Mouse (Mus musculus) kidney, postnatal 14 days (tissue): ENCODE measurements around the gene Lpp.

ENCODE experiments used
- DNase-seq: peaks from one replicate; pipeline ENCODE4 v3.0.0; 2022; ENCODE audit warnings: mixed read lengths

The Lpp gene

DNA sequence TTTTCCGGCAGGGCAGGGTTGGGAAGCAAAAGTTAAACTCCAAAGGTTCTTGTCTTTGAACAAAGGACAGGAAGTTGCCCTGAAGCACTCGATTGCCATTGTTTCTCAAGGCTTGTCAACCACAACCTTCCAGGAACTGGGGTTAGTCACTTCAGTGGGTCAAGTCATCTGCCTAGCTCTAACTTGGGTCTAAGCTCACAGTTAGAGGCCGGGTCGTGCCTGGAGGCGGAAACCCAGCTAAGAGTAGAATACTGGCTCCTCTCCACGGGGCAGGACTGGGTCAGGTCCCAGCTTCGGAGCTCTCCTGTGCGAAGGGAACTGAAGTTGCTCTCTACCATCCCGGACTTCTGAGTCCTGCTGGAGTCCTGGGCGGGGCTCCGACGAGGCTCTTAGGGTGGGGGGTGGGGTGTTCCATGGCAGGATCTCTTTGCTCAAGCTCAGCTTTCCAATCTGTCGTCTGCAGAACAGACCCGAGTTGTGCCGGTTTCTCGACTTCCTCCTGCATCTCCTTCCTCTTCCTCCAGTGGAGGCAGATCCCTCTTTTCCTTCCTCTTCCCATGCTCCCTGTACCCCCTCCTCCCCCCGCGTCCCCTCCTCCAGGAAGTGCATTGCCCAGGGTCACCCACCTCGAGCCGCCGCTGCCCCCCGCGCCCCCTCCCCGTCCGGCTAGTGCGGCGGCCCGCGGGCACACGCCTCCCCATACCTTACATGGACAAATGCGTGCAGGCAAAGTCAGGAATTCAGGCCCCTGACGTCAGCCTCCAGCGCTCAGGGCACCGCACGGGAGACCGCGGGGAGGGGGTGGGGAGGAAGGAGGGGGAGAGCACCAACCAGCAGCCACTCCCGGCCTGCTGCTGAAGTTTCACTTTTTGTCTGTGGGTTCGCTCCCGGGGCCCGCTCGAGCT is at the start of gene Lpp:
Lpp (plus strand) TSS at position 857 of the 905 bp plus-strand sequence.
- DNase-seq: peak; percentile 88

DNA sequence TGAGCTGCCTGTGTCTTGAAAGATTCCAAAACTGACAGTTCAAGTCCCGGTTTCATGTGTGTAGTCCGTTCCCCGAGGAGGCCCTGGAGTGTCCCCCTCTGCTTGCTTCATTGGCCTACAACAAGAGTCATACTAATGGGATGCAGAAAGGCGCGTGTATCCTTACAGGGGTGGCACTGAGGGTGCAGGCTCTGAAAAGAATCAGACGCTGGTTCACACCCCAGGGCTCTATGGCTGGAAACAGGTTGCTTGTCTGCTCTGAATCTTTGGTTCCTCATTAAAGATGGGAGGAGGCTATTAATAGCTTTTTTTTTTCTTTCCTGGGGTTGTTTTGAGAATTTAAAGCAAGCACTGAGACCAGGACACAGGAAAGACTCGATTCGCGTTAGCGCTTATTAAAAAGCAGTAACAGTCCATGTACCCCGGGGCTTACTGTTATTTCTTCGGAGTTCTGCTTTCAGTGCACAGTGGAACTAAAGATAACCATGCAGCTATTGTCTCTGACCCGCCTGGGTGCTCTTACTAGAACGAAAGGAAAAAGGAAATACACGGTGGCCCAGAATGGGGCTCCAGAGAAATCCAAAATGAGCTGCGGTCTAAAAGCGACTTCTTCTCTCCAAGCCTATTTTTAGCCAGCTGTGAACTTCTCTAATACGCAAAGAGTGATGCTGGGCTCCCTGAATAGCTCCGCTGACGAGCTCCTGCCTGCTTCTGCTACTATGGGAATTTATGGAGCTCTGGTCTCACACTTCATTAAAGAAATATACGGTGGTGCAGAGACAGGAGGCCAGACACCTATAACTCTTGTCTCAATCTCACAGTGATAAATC is 45.5 kb upstream of the Lpp start:
- peak; percentile 19 for DNase-seq

- DNase-seq: no peak
Observed at GRCm38 (mm10) chr16:24350306-24350705, 43.0 kb upstream of the Lpp start.

GRCm38 (mm10) chr16:24350751-24351150 is 42.6 kb upstream of the Lpp start:
- DNase-seq: no peak

DNA sequence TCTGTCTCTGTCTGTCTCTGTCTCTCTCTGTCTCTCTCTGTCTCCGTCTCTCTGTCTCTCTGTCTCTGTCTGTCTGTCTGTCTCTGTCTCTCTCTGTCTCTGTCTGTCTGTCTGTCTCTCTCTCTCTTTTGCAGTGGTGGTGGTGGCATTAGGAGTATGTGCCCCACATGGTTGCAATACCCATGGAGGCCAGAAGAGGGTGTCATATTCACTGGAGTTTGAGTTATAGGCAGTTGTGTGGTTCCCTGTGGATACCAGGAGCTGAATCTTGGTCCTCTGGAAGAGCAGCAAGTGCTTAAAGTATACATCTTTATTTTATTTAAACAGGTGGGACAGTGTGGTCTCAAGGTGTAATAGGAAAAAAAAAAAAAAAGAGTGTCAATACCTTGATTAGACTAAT is 41.5 kb upstream of the Lpp start:
- no peak for DNase-seq

GRCm38 (mm10) chr16:24353816-24354215 is 39.5 kb upstream of the Lpp start:
- no peak for DNase-seq

- no peak for DNase-seq
Observed at GRCm38 (mm10) chr16:24361667-24362066, 31.6 kb upstream of the Lpp start.

- no peak for DNase-seq
Observed at GRCm38 (mm10) chr16:24364030-24364687, 29.1 kb upstream of the Lpp start.

GRCm38 (mm10) chr16:24365900-24366299 is 27.4 kb upstream of the Lpp start:
- no peak for DNase-seq

GRCm38 (mm10) chr16:24367071-24367470 is 26.2 kb upstream of the Lpp start:
- no peak for DNase-seq

DNA sequence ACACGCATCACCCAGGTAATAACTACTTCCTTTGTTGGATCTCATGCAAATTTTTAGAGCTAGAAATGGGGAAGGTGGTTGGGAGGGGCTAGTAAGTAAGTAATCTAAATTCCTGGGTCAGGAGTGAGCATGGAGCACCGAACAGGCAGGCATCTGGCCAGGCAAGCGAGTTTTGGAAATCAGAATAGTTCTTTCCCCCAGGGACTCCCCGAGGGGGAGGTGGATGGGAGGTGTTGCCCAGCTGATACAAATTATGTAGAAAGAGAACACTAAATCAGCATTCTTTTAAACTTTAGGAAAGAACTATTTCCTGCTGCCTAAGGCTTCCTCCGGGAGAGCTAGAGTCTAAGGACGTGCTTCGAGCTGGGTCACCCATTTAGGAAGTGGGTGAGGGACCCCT is 25.8 kb upstream of the Lpp start:
- peak; percentile 30 for DNase-seq

- no peak for DNase-seq
Observed at GRCm38 (mm10) chr16:24376478-24376877, 16.8 kb upstream of the Lpp start.

- no peak for DNase-seq
Observed at GRCm38 (mm10) chr16:24390596-24390995, 2.7 kb upstream of the Lpp start.

GRCm38 (mm10) chr16:24391111-24391510 is 2.2 kb upstream of the Lpp start:
- no peak for DNase-seq

DNA sequence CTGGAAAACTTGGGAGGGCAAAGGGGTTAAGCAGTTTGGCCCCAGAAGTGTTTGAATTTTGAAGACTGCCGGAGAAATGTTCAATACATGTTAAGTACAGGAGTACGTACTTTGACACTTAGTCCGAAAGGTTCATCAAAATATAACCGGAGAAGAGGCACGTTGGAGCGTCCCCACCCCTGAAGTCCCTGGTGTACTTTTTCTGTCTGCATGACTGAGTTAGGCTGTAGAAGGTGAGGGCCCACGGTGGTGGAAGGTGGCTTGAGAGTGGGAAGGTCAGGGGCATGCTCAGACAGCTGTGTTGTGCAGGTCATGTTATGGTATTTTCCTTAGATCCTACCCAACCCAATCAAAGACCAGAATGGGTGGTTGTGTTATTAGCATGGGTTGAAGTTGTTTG is 1.4 kb upstream of the Lpp start:
- peak; percentile 28 for DNase-seq

- peak; percentile 84 for DNase-seq
Observed at GRCm38 (mm10) chr16:24393556-24394210, 376 bp downstream of the Lpp start.

- peak; percentile 73 for DNase-seq
Observed at GRCm38 (mm10) chr16:24394211-24394991, 1.1 kb downstream of the Lpp start.

DNA sequence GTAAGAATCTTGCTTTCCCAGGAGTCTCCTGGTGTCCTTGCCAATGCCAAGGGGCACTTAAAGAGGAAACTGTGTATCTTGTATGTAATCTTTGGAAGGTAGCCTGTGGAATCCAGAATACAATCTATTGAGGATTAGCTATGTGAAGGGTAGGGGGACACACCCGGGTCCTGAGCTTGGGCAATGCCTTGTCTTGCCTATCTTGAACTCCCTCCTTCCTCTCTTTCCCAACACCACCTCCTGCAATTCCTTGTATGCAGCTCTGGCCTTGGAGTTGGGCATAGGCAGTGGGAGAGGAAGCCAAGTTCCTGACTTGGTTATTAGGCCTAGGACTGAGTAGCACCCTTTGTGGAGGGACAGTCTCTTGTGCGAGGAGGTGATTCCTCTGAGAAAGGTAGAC is 1.8 kb downstream of the Lpp start:
- no peak for DNase-seq

- DNase-seq: no peak
Observed at GRCm38 (mm10) chr16:24396504-24396903, 3.2 kb downstream of the Lpp start.

- no peak for DNase-seq
Observed at GRCm38 (mm10) chr16:24398476-24398875, 5.2 kb downstream of the Lpp start.

DNA sequence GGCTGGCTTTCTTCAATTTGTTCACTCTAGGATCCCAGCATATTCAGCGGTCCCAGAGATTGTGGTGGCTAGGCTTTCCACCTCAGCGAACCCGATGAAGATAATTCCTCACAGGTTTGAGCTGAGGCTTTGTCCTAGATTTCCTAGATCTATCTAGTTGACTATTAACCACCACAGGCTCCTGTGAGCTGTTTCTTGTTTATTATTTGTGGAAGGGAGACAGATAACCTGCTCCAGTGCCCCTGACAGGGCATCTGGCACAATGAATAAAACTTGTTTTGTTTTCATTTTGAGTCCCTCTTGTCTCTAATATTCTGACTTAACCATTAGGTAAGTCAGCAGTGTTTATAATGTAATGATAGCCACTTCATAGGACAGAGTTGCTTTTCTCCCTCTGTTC is 5.6 kb downstream of the Lpp start:
- peak; percentile 49 for DNase-seq

GRCm38 (mm10) chr16:24399524-24399923 is 6.2 kb downstream of the Lpp start:
- peak; percentile 64 for DNase-seq
